Mouse (Mus musculus) embryonic fibroblast, embryonic 13.5 days (primary cell): ENCODE data around the gene Rap1gds1.

Experiments
- CTCF ChIP-seq: IDR thresholded peaks from 2 replicates; pipeline ENCODE4 v1.5.1; 2011; ENCODE audit warnings: mild to moderate bottlenecking, control low read depth, low read length, moderate library complexity, borderline replicate concordance; ENCODE audit not compliant: insufficient read depth
- POLR2A ChIP-seq: IDR thresholded peaks from 2 replicates; pipeline ENCODE4 v1.6.1; 2011; ENCODE audit warnings: low read depth, mild to moderate bottlenecking, control low read depth, low read length, moderate library complexity

GRCm38 (mm10) chr3:138937241-138937640, 137.8 kb downstream of the Rap1gds1 start:
- no peak for TF ChIP-seq CTCF
- TF ChIP-seq POLR2A, result no peak
